Mouse (Mus musculus) spleen, adult 2 months (tissue): ENCODE measurements around the gene Pstpip1.

Experiments
- CTCF ChIP-seq: fragments of 200-500 bp; IDR thresholded peaks from 2 replicates; pipeline ENCODE4 v1.5.1; 2011; ENCODE audit warnings: mild to moderate bottlenecking, inconsistent platforms; ENCODE audit not compliant: insufficient read depth, insufficient read length, insufficient replicate concordance; ENCODE audit errors: extremely low read depth
- POLR2A ChIP-seq: fragments of 200-500 bp; IDR thresholded peaks from 2 replicates; pipeline ENCODE4 v1.6.1; 2011; ENCODE audit warnings: low read depth, low read length, inconsistent platforms

- no peak for TF ChIP-seq POLR2A
- no peak for TF ChIP-seq CTCF
Observed at GRCm38 (mm10) chr9:56056147-56056546, 33.6 kb upstream of the Pstpip1 start.
